Mouse (Mus musculus) embryo, embryonic 9.5 days (tissue): ENCODE data around the gene Cmah.
A peak's percentile ranks its signal among the peaks of the same experiment; 100 is the strongest.

Experiments
- DNase-seq: peaks from one replicate; pipeline ENCODE4 v3.0.0-alpha.2; 2017; ENCODE audit errors: extremely low spot score

Cmah gene

GRCm38 (mm10) chr13:24418024-24418423 is 90.8 kb downstream of the Cmah start:
- DNase-seq: no peak

DNA sequence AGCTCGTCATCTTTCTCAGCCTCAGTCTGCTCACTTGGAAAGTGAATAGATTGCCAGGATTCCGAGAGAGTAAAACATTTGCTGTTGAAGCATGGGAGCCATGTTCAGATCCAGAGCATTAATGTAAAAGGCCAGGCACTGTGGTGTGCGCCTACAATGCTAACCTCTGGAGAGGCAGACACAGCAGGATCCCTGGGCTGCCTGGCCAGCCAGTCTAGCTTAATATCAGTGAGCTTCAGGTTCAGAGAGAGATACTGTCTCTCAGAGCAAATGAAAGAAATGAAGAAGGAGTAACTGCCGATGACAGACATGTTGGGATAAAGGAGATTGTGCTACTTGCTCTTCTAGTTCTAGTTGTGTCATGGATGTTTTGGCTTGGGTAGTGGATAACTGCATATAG is 91.6 kb downstream of the Cmah start:
- DNase-seq: no peak

GRCm38 (mm10) chr13:24419560-24420250 is 92.5 kb downstream of the Cmah start:
- DNase-seq: no peak

- DNase-seq: no peak
Observed at GRCm38 (mm10) chr13:24421987-24422386, 94.8 kb downstream of the Cmah start.

- no peak for DNase-seq
Observed at GRCm38 (mm10) chr13:24430215-24430614, 103.0 kb downstream of the Cmah start.

DNA sequence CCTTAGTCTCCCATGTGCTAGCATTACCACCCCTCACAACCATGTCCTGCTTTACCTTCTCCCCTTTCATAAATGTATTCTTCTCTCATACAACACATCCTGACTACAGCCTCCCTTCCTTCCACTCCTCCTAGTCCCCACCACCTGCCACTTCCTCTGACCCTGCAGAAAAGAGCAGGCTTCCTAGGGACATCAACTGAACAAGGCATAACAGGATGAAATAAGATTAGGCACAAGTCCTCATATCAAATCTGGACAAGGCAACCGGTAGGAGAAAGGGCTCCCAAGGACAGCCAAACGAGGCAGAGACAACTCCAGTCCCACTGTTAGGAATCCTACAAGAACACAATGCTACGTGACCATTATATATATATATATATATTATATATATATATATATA is 104.4 kb downstream of the Cmah start:
- DNase-seq: no peak

- peak; percentile 31 for DNase-seq
Observed at GRCm38 (mm10) chr13:24442272-24442671, 115.1 kb downstream of the Cmah start.

- no peak for DNase-seq
Observed at GRCm38 (mm10) chr13:24443763-24444347, 116.7 kb downstream of the Cmah start.

DNA sequence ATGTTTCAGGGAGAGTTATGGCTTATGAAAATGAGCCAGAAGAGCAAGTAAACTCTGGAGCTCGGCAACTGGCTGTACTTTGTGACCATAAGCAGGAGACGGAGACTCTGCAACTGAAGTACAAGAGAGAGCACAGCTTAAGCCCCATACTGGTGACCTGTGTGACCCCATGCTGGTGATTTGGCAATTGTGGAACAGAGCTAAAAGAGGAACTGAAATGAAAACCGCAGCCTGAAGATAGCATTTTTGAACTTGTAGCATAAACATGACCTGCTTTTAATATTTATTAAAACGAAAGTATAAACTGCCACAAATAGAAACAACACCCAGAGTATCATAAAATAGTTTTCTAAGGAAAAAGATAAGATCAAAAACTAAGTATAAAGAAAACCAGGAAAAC is 117.5 kb downstream of the Cmah start:
- no peak for DNase-seq

- no peak for DNase-seq
Observed at GRCm38 (mm10) chr13:24445166-24445565, 118.0 kb downstream of the Cmah start.

DNA sequence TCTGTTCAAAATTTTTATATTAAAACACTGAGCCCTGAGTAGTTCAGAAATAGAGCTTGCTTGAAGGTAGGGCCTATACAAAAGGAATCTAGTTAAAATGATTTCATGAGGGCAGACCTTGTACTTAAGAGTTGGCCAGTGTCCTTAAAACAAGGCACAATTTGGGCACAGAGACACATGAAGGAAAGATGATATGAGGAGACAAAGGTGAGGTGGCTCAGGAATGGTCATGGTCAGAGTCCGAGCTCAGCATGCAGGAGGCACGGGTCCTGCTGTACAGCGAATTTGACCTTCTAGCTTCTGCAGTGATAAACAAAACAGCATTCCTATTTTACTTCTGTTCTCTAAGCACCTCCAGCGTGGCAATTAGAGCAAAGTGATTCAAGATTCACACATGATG is 118.9 kb downstream of the Cmah start:
- DNase-seq: no peak

DNA sequence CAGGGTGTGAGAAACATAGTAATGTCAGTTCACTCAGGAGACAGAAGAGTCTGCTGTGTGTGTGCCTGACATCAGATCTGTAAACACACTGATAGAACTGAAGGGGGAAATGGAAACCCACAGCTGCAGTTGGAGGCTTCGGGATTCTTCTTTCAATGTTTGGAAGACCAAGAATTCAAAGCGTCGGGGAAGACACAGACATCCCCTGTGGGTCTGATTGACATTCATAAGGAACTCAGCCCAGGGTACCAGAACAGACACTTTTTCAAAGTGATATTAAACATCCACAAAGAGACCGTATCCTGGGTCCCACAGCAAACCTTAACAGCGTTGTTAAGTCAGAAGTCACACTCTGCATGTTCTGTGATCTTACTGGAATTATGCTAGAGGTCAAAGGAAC is 119.8 kb downstream of the Cmah start:
- DNase-seq: no peak

DNA sequence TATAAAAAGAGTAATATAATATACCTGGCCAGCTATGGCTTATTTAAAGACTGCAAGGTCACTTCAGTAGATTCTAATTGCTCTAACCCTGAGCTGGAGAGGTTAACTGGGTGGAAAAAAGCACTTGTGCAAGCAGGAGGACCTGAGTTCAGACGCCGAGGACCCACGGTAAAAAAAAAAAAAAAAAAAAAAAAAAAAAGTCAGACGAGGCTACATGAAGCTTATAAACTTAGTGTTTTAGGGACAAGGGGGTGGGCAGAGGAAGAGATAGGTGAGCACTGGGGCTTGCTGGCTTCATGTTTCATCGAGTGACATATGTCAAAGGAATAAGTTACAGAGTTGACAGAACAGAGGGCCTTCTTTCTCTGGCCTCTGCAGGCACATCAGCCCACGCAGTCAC is 121.4 kb downstream of the Cmah start:
- DNase-seq: no peak

GRCm38 (mm10) chr13:24451455-24451854 is 124.3 kb downstream of the Cmah start:
- no peak for DNase-seq

GRCm38 (mm10) chr13:24453737-24454136 is 126.5 kb downstream of the Cmah start:
- no peak for DNase-seq

- no peak for DNase-seq
Observed at GRCm38 (mm10) chr13:24456385-24456784, 129.2 kb downstream of the Cmah start.

- DNase-seq: no peak
Observed at GRCm38 (mm10) chr13:24460517-24460916, 133.3 kb downstream of the Cmah start.

GRCm38 (mm10) chr13:24463767-24464166 is 136.6 kb downstream of the Cmah start:
- DNase-seq: no peak

DNA sequence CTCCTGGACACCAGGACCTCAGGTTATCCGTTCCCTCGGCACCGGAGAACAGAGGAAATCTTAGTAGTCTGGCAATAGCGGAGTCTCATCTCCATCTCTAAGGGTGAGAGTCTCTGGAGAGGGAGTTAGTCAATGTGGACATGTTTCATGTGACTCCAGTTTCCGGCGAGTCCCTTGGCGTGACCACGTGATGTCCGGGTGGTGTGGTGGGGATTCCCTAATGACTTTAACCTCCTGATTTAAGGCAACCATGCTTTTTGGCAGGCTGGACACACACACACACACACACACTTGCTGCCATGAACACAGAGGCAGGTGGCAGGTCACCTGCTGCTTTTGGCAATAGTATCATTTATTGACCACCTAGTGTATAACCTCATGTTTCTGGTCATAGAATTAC is 138.8 kb downstream of the Cmah start:
- no peak for DNase-seq

DNA sequence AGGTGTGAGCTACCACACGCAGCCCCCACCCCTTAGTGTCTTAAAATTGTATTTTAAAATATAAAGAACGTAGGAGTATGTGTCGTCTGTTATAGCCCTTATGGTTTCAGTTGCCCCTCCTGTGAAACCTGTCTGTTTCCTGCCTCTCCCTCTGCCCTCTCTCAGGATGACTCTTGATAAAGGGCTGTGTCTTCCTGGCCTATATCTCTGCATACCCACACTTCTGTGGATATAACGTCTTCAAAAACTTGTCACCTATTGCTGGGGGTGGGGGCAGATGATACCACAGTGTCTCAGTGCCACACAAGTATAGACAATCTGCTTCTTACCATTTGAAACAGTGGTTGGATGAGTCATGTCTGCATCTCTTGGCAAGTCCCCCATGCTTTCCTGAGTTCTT is 140.6 kb downstream of the Cmah start:
- no peak for DNase-seq

DNA sequence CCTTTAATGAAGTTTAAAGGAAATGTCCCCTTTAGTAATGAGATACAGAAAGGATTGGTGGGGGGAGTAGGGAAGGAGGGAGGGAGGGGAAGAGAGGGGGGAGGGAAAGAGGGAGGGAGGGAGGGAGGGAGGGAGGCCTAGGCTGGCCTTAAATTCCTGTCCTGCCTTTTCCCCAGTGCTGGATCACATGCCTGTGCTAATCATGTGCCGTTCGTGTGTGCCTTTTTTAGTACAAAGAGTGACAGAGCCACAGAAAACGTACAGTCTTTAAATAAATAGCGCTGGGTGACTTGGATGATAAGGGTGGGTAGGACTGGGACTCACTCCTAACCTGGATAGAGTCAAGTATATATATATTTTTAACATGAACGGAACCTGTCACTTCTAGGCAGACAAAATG is 150.4 kb downstream of the Cmah start:
- DNase-seq: no peak

GRCm38 (mm10) chr13:24479516-24479915 is 152.3 kb downstream of the Cmah start:
- DNase-seq: no peak

- no peak for DNase-seq
Observed at GRCm38 (mm10) chr13:24480824-24481223, 153.6 kb downstream of the Cmah start.
